Mouse (Mus musculus) kidney, adult 2 months (tissue): ENCODE measurements around the gene Iqcf1. TPM values are rescaled to one million over a fixed set of nuclear protein-coding genes. Genes with fewer than 3 reads are reported as not detected.

Experiments
- DNase-seq: peaks from one replicate; pipeline ENCODE4 v3.0.0; 2021
- H3K27ac ChIP-seq: fragments of 200-500 bp; 2 replicates; pipeline ENCODE4 v1.5.1; 2012; ENCODE audit warnings: low read depth, low read length, control low read depth, inconsistent platforms; ENCODE audit not compliant: insufficient read depth
- H3K27me3 ChIP-seq: fragments of 200-500 bp; replicated peaks from 2 replicates; pipeline ENCODE4 v1.6.1; 2012; ENCODE audit warnings: mild to moderate bottlenecking, moderate library complexity, low read length, inconsistent platforms; ENCODE audit not compliant: control insufficient read depth, insufficient read depth
- H3K36me3 ChIP-seq: fragments of 200-500 bp; 2 replicates; pipeline ENCODE4 v1.6.1; 2012; ENCODE audit warnings: mild to moderate bottlenecking, moderate library complexity, low read length, inconsistent platforms; ENCODE audit not compliant: control insufficient read depth, insufficient read depth
- H3K4me1 ChIP-seq: fragments of 200-500 bp; 2 replicates; pipeline ENCODE4 v1.6.1; 2011; ENCODE audit warnings: low read length; ENCODE audit not compliant: control insufficient read depth, insufficient read depth
- H3K4me3 ChIP-seq: fragments of 200-500 bp; 2 replicates; pipeline ENCODE4 v1.5.1; 2011; ENCODE audit warnings: mild to moderate bottlenecking, low read depth, low read length, control low read depth; ENCODE audit not compliant: insufficient read depth
- CTCF ChIP-seq: fragments of 200-500 bp; conservative IDR thresholded peaks from 2 replicates; pipeline ENCODE4 v1.5.1; 2011; ENCODE audit warnings: low read depth, mild to moderate bottlenecking, control low read depth, low read length, moderate library complexity, mixed read lengths; ENCODE audit not compliant: insufficient read depth, insufficient read length
- POLR2A ChIP-seq: fragments of 200-500 bp; IDR thresholded peaks from one replicate; pipeline ENCODE4 v1.6.1; 2011; ENCODE audit warnings: low read depth, low read length, control low read depth
- WGBS: fragments of 180-500 bp; shearing (Covaris S2); methylation state at CpG from one replicate; pipeline ENCODE4 v1.1.7; 2018; 5-methylcytosine and 5-hydroxymethylcytosine counted together
- polyA plus RNA-seq: library from polyadenylated mRNA; depleted of rRNA; stranded (reverse); fragments of >200 nt; gene quantifications from 2 replicates; pipeline ENCODE4 v1.2.3, GENCODE M21; 2012

The Iqcf1 gene
- polyA plus RNA-seq, 1 experiment = not detected

DNA sequence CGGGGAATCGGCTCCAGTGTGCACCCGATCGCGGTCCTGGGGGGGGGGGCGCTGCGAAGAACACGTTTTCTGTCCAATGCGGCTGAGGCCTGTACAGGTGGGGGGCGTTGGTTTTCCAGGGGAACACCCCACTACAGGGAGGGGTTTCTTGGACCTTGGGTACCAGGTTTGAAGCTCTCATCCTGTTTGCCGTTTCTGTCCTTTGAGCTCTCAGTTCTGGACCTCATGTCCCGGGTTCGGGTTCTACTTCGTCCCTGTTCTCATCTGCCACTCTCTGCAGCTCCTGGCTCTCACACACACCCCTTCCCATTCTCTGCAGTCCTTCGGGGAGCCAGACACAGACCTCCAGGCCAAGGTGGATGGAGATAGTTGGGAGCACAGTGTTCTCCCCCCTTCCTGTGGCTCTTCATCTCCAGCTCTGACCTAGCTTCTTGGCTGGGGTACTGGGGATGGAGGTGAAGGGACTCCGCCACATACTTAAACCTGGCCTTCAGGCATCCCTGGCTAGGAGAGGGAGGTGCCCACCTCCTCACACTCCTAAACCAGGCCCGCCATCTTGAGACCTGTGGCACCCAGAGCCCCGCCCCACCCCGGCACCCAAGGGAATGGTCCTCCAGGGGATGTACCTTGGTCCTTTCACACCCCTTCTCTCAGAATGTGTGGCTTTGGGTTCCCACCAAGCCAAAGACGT is 45.6 kb upstream of the Iqcf1 start:
- H3K27ac ChIP-seq = no peak overlapping the region
- H3K4me1 ChIP-seq = peaks cover 19% of the 10 kb centered on the region

DNA sequence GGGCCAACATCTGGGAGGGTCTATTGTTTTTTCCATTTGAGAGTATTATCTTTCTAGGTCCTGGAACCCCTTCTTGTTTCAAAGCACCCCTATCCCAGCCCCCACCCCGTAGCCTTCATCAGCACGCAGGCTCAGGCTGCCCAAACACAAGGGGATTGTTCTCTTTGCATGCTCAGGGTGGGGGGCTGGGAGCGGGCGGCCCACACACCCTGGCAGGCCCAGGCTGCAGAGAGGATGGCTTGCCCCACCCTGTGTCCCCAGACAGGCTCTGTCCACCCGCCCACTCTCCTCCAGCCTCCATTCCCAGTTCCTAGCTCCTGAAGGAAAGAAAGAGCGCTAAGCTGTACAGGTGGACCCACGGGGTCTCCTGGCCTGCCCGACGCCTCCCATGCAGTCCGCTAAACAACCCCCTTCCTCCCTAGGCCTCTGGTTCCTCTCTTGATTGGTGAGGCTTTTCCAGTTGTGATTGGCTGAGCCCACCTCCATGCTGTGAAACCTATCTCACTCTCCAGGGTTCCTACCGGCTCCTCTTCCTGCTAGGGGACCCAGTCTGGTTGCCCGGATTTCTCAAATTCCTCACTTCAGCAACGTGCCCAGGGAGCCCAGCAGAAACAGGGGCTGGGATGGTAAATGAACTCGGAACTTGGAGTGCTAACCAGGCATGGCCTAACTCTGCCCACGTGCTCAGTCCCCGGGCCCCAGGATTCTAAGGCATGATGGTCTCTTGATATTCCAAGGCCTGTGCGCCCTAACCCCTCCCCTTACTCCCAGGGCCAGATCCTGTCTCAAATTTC is 44.7 kb upstream of the Iqcf1 start:
- no peak overlapping the region for H3K4me3 ChIP-seq
- H3K4me1 ChIP-seq = peaks cover 15% of the 10 kb centered on the region
- no peak overlapping the region for H3K27ac ChIP-seq
- WGBS = 61% methylated on average over 17 of the region's 17 CpGs
- TF ChIP-seq CTCF = no peak
- H3K36me3 ChIP-seq = no peaks in the 10 kb centered on the region
- DNase-seq = no peak
- no peaks in the 10 kb centered on the region for H3K27me3 ChIP-seq

More for the DNA sequence above, 45.6 kb upstream of the Iqcf1 start:
- DNase-seq = no peak
- 18% methylated on average over 18 of the region's 20 CpGs for WGBS
- no peaks in the 10 kb centered on the region for H3K27me3 ChIP-seq
- H3K36me3 ChIP-seq = no peaks in the 10 kb centered on the region
- no peak for TF ChIP-seq CTCF
- no peak for TF ChIP-seq POLR2A
- peak overlapping the region; percentile 66 for H3K4me3 ChIP-seq

DNA sequence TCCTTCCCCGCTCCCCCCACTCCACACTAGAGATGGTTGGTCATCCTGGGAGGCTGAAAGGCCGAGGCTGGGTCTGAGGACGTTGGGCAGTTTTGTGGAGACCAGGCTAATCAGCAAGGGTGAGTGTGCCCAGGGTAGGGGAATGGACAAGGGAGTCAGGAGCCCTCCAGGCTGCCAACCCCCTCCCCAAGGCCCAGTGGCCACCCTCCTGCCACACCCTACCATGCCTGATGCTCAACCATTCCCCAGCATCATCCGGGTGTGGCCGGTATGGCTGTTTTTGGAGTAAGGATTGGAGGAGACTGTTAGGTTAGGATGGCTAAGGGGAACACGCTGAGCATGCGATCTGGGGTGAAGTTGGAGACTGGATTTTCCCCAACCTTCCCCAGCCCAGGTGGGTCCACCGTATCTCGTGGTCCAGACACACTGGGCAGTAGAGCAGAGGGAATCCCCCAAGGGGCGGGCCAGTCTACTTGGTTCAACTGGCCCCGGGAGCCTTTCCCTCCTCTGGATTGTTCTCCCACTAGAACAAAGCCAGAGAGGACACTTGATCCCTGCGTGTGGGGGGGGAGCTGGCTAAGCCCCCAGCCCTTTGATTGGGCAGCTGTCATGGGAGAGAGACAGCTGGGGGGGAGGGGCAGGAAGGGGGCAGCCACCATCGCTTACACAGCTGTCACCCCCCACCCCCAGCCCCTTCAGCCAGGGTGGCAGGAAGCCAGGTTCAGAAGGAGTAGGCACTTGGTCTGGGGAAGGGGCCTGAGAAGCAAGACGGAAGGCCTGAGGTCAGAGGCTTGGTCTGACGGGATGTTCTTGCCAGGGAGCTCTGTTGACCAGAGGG is 43.2 kb upstream of the Iqcf1 start:
- Histone ChIP-seq H3K4me1 (peaks cover 10% of the 10 kb centered on the region), H3K27me3 (no peaks in the 10 kb centered on the region), H3K27ac (no peak overlapping the region), H3K4me3 (no peak overlapping the region), H3K36me3 (no peaks in the 10 kb centered on the region)
- WGBS = 66% methylated on average over 15 of the region's 15 CpGs
- TF ChIP-seq POLR2A = no peak
- no peak for TF ChIP-seq CTCF
- DNase-seq = no peak

GRCm38 (mm10) chr9:106457163-106457559 is 42.6 kb upstream of the Iqcf1 start:
- Histone ChIP-seq H3K36me3 (no peaks in the 10 kb centered on the region), H3K4me1 (peaks cover 10% of the 10 kb centered on the region), H3K27me3 (no peaks in the 10 kb centered on the region), H3K4me3 (no peak overlapping the region), H3K27ac (no peak overlapping the region)
- 79% methylated on average over 9 of the region's 9 CpGs for WGBS
- DNase-seq = no peak
- no peak for TF ChIP-seq CTCF

DNA sequence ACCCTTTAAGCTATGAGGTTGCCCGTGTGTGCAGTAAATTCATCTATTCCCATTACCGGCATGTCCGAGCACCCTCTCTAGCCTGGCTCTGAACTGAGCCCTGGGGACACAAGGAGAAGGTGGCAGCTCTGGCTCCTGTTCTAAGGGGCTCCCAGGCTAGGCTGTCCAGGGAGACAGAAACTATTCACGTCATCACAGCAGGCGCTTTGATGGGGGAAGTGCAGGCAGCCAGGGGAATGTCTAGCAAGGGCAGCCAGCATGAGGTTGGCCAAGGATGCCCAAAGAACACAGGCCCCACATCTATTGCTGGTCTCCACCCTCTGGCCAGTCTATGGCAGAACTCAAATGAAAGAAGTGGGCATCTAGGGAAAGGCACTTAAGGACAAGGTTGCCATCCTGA is 41.8 kb upstream of the Iqcf1 start:
- 79% methylated on average over 5 of the region's 5 CpGs for WGBS
- Histone ChIP-seq H3K27ac (no peak overlapping the region), H3K27me3 (no peaks in the 10 kb centered on the region), H3K4me3 (no peak overlapping the region), H3K36me3 (no peaks in the 10 kb centered on the region), H3K4me1 (peaks cover 6% of the 10 kb centered on the region; the same call in 1 of the 2 replicates)
- TF ChIP-seq CTCF (no peak), POLR2A (no peak)
- no peak for DNase-seq

DNA sequence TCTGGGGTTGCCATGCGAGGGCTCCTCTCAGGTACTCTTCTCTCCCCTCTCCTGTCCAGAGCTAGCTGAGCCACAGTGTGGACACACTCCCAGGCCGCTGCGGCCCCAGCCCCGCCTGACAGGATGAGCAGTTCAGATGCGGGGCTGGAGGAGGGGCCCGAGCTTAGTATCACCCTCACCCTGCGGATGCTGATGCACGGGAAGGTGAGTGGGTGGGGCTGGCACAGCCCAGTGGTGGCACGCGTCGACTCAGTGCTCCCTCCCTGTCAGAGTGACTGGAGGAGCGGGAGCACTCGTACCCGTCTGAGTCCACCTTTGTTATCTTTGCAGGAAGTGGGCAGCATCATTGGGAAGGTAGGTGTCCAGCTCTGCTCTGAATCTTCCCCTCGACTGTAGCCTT is 39.8 kb upstream of the Iqcf1 start:
- Histone ChIP-seq H3K36me3 (no peaks in the 10 kb centered on the region), H3K4me3 (no peak overlapping the region), H3K27me3 (no peaks in the 10 kb centered on the region), H3K27ac (no peak overlapping the region), H3K4me1 (no peaks in the 10 kb centered on the region)
- no peak for DNase-seq
- TF ChIP-seq CTCF (no peak), POLR2A (no peak)
- WGBS = 70% methylated on average over 15 of the region's 15 CpGs
